Mouse (Mus musculus) neural tube, embryonic 15.5 days (tissue): ENCODE data around the gene Gstp2. TPM values are rescaled to one million over a fixed set of nuclear protein-coding genes. Genes with fewer than 3 reads are reported as not detected.
A peak's percentile ranks its signal among the peaks of the same experiment; 100 is the strongest.

Experiments
- ATAC-seq: fragments of 200-750 bp; cut with Nextera tagmentation; 2 replicates; pipeline ENCODE4 v1.8.0; 2017; ENCODE audit warnings: mild to moderate bottlenecking, moderate TSS enrichment, moderate library complexity; ENCODE audit not compliant: low FRiP score
- H3K27ac ChIP-seq: fragments of 300-500 bp; sonication (generic); replicated peaks from 2 replicates; pipeline ENCODE4 v1.5.1; 2015; ENCODE audit warnings: mild to moderate bottlenecking, inconsistent platforms
- H3K27me3 ChIP-seq: fragments of 300-500 bp; sonication (generic); replicated peaks from 2 replicates; pipeline ENCODE4 v1.6.1; 2015; ENCODE audit warnings: inconsistent platforms
- H3K36me3 ChIP-seq: fragments of 300-500 bp; sonication (generic); 2 replicates; pipeline ENCODE4 v1.6.1; 2015; ENCODE audit warnings: inconsistent platforms
- H3K4me1 ChIP-seq: fragments of 300-500 bp; sonication (generic); 2 replicates; pipeline ENCODE4 v1.6.1; 2015; ENCODE audit warnings: inconsistent platforms
- H3K4me2 ChIP-seq: fragments of 300-500 bp; sonication (generic); 2 replicates; pipeline ENCODE4 v1.6.1; 2015; ENCODE audit warnings: inconsistent platforms, mild to moderate bottlenecking, moderate library complexity
- H3K4me3 ChIP-seq: fragments of 300-500 bp; sonication (generic); replicated peaks from 2 replicates; pipeline ENCODE4 v1.5.1; 2015; ENCODE audit warnings: mild to moderate bottlenecking, inconsistent platforms
- H3K9ac ChIP-seq: fragments of 300-500 bp; sonication (generic); replicated peaks from 2 replicates; pipeline ENCODE4 v1.6.1; 2015; ENCODE audit warnings: mild to moderate bottlenecking, inconsistent platforms
- H3K9me3 ChIP-seq: fragments of 300-500 bp; sonication (generic); replicated peaks from 2 replicates; pipeline ENCODE4 v1.6.1; 2016; ENCODE audit warnings: inconsistent platforms
- WGBS: fragments of 180-500 bp; shearing (Covaris S2); methylation state at CpG from one replicate; pipeline ENCODE4 v1.1.7; 2015; ENCODE audit warnings: mixed read lengths; 5-methylcytosine and 5-hydroxymethylcytosine counted together
- polyA plus RNA-seq: library from polyadenylated mRNA; unstranded; fragments of >200 nt; fragmentation: Nextera tagmentation; extraction: Ambion mirVana; gene quantifications from 2 replicates; pipeline ENCODE4 v1.2.1, GENCODE M21; 2015

Gene Gstp2
- polyA plus RNA-seq, 1 experiment from 2014 or later: 7.6 TPM

- H3K4me2 ChIP-seq: no peak overlapping the region
- no peak overlapping the region for H3K9ac ChIP-seq
- H3K36me3 ChIP-seq: no peaks in the 10 kb centered on the region
- peak; percentile 84 for ATAC-seq
- 25% methylated on average over 18 of the region's 18 CpGs for WGBS
- H3K4me1 ChIP-seq: peaks cover 4% of the 10 kb centered on the region
- H3K4me3 ChIP-seq: no peak overlapping the region
- no peaks in the 10 kb centered on the region for H3K9me3 ChIP-seq
- no peaks in the 10 kb centered on the region for H3K27me3 ChIP-seq
- H3K27ac ChIP-seq: no peak overlapping the region
Measured at GRCm38 (mm10) chr19:4018743-4019583, 26.9 kb downstream of the Gstp2 start.

DNA sequence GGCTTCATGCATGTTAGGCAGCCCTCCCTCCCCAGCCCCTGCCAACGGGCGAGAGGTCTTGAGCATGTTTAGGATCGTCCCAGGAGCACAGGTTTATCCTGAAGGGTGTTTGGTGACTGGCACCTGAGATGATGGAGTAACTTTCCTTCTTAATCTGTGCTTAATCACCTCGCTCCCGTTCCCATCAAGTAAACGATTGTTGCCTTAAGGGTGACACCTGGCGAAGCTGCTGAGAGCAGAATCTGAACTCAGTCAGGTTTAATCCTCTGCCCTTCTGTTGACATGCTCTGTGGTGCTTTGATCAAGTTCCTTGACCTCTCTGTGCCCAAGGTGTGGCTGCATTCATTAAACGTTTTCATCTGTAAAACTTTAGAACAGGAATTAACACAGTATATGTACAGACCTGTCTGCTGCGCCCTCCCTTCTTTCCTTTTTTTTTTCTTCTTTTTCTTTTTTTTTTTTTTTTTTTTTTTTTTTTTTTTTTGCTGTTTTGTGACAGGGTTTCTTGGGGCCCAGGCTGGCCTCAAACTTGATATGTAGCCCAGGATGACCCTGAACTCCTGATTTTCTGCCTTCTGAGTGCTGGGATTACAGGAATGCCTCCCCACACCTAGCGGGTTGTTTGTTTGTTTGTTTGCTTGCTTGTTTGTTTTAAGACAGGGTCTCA, 27.8 kb downstream of the Gstp2 start:
- peaks cover 6% of the 10 kb centered on the region for H3K4me1 ChIP-seq
- no peaks in the 10 kb centered on the region for H3K9me3 ChIP-seq
- H3K9ac ChIP-seq: no peak overlapping the region
- H3K36me3 ChIP-seq: no peaks in the 10 kb centered on the region
- H3K4me3 ChIP-seq: no peak overlapping the region
- H3K27ac ChIP-seq: no peak overlapping the region
- ATAC-seq: no peak
- WGBS: 74% methylated on average over 10 of the region's 10 CpGs
- no peak overlapping the region for H3K4me2 ChIP-seq
- no peaks in the 10 kb centered on the region for H3K27me3 ChIP-seq

DNA sequence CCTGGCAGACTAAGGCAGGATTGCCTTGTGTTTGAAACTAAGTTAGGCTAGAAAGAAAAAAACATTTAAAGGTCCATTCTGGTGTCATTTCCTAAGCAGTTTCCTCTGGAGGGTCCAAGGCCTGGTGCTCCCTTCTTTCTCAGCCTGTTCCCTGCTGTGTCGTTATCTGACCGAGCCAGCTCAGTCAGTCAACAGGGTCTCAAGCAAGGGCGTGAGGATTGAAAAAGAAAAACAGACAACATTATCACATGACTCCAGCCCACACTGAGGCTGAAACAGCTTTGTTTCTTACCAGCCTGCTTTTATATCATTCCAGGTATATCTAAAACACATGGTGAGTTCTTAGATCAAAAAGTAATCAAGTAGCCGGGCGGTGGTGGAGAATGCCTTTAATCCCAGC, 30.2 kb downstream of the Gstp2 start:
- WGBS: 72% methylated on average over 5 of the region's 5 CpGs
- Histone ChIP-seq H3K36me3 (0 out of 2 replicates have a peak, but pooled peaks cover 4% of the 10 kb centered on the region), H3K4me3 (no peak overlapping the region), H3K27ac (no peak overlapping the region), H3K9ac (no peak overlapping the region), H3K4me1 (peaks cover 21% of the 10 kb centered on the region), H3K9me3 (no peaks in the 10 kb centered on the region), H3K4me2 (no peak overlapping the region), H3K27me3 (no peaks in the 10 kb centered on the region)
- no peak for ATAC-seq

GRCm38 (mm10) chr19:4014802-4015201, 31.0 kb downstream of the Gstp2 start:
- peaks cover 21% of the 10 kb centered on the region for H3K4me1 ChIP-seq
- no peak for ATAC-seq
- H3K9me3 ChIP-seq: no peaks in the 10 kb centered on the region
- H3K4me2 ChIP-seq: no peak overlapping the region
- no peak overlapping the region for H3K27ac ChIP-seq
- H3K4me3 ChIP-seq: no peak overlapping the region
- no peak overlapping the region for H3K9ac ChIP-seq
- no peaks in the 10 kb centered on the region for H3K27me3 ChIP-seq
- H3K36me3 ChIP-seq: peaks cover 8% of the 10 kb centered on the region; the same call in 1 of the 2 replicates

GRCm38 (mm10) chr19:4013066-4013465, 32.8 kb downstream of the Gstp2 start:
- peaks cover 18% of the 10 kb centered on the region for H3K4me1 ChIP-seq
- 27% methylated on average over 9 of the region's 9 CpGs for WGBS
- H3K4me3 ChIP-seq: peak overlapping the region; percentile 88
- H3K36me3 ChIP-seq: peaks cover 24% of the 10 kb centered on the region
- H3K4me2 ChIP-seq: peak overlapping the region; percentile 62
- H3K9me3 ChIP-seq: no peaks in the 10 kb centered on the region
- 0 out of 2 replicates have a peak overlapping the region, but pooled peaks have one; percentile 18 for H3K9ac ChIP-seq
- H3K27ac ChIP-seq: no peak overlapping the region
- no peaks in the 10 kb centered on the region for H3K27me3 ChIP-seq
- ATAC-seq: peak; percentile 48

DNA sequence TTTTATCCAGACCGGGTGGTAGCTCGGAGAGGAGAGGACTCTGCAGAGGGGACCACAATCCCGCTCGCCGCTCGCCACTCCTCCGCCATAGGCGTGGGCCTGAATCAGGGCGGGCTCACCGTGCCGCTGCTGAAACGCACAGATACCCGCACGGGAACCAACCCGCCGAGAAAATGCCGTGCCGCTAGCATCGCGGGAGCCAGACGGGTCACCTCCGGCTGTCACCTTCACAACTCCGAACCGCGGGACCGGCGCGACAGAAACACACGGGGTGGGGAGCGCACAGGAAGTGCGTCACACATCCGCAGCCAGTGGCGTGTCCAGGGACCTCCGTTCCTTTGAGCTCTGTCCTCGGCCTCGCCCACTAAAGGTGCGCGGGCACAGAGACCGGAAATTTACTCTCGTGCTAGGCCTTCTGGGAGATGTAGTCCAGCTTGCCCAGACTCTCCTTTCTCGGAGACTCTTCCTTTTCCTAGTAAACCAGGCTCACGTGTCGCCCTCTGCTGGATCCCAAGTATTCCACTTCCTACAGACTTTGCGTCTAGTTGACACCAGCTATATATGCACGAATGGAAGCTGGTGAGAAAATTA, 33.3 kb downstream of the Gstp2 start, which contains the start of gene Ndufv1:
Ndufv1 (minus strand) TSS at position 375 of the 591 bp plus-strand sequence.
- peak within 1 kb of the TSS; percentile 88 for H3K4me3 ChIP-seq
- WGBS: under 1% methylated on average over 45 of the region's 45 CpGs
- H3K36me3 ChIP-seq: peaks cover 29% of the 10 kb centered on the region
- ATAC-seq: peak; percentile 99
- H3K9ac ChIP-seq: peak within 1 kb of the TSS; percentile 77
- peak within 1 kb of the TSS; percentile 62 for H3K4me2 ChIP-seq
- no peaks in the 10 kb centered on the region for H3K9me3 ChIP-seq
- H3K27ac ChIP-seq: peak within 1 kb of the TSS; percentile 85
- peaks cover 18% of the 10 kb centered on the region for H3K4me1 ChIP-seq
- no peaks in the 10 kb centered on the region for H3K27me3 ChIP-seq

- WGBS: 97% methylated on average over 5 of the region's 5 CpGs
- ATAC-seq: no peak
Measured at GRCm38 (mm10) chr19:4011086-4011485, 34.7 kb downstream of the Gstp2 start.

GRCm38 (mm10) chr19:4005971-4006370, 39.9 kb downstream of the Gstp2 start:
- whole genome bisulfite sequencing: 94% methylated on average over 8 of the region's 8 CpGs
- no peak overlapping the region for H3K27ac ChIP-seq

More at GRCm38 (mm10) chr19:4011086-4011485, 34.7 kb downstream of the Gstp2 start:
- Histone ChIP-seq H3K4me3 (no peak overlapping the region), H3K4me2 (peak overlapping the region; percentile 62), H3K9me3 (no peaks in the 10 kb centered on the region), H3K36me3 (peaks cover 44% of the 10 kb centered on the region), H3K9ac (no peak overlapping the region), H3K27ac (no peak overlapping the region), H3K4me1 (peaks cover 18% of the 10 kb centered on the region), H3K27me3 (no peaks in the 10 kb centered on the region)

DNA sequence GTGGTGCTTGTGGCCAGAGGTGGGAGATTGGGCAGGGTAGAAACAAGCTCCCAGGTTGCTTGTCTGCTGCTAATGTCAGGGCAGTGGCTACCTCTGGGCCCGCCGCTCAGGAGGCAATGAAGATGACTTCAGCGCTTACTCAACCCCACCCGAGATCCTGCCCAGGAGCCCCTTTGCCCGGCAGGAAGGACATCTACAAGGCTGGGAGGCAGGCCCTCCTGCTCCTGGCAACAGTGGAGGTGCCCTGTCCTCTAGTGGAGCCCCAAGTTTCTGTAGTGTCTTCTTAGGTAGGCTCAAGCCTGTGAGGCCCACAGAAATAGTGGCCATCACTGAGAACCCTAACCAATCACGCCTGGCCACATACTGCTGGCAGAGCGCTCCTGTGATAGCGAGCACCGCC, 40.7 kb downstream of the Gstp2 start:
- Histone ChIP-seq H3K27me3 (no peaks in the 10 kb centered on the region), H3K4me3 (no peak overlapping the region), H3K9me3 (no peaks in the 10 kb centered on the region), H3K9ac (no peak overlapping the region), H3K4me2 (no peak overlapping the region), H3K27ac (no peak overlapping the region), H3K36me3 (peaks cover 44% of the 10 kb centered on the region), H3K4me1 (peaks cover 13% of the 10 kb centered on the region)
- WGBS: 89% methylated on average over 9 of the region's 9 CpGs
- no peak for ATAC-seq

More at GRCm38 (mm10) chr19:4005971-4006370, 39.9 kb downstream of the Gstp2 start:
- Histone ChIP-seq H3K4me3 (no peak overlapping the region), H3K36me3 (peaks cover 46% of the 10 kb centered on the region), H3K27me3 (no peaks in the 10 kb centered on the region), H3K9me3 (no peaks in the 10 kb centered on the region), H3K4me2 (no peak overlapping the region), H3K4me1 (peaks cover 13% of the 10 kb centered on the region), H3K9ac (no peak overlapping the region)
- no peak for ATAC-seq

- Histone ChIP-seq H3K9ac (no peak overlapping the region), H3K27me3 (no peaks in the 10 kb centered on the region), H3K36me3 (peaks cover 36% of the 10 kb centered on the region), H3K4me3 (no peak overlapping the region), H3K27ac (no peak overlapping the region), H3K9me3 (no peaks in the 10 kb centered on the region), H3K4me1 (peaks cover 20% of the 10 kb centered on the region), H3K4me2 (no peak overlapping the region)
- no peak for ATAC-seq
- 88% methylated on average over 15 of the region's 15 CpGs for WGBS
Measured at GRCm38 (mm10) chr19:4004331-4004730, 41.5 kb downstream of the Gstp2 start.

GRCm38 (mm10) chr19:4003641-4004040, 42.2 kb downstream of the Gstp2 start:
- no peak overlapping the region for H3K4me3 ChIP-seq
- 77% methylated on average over 12 of the region's 12 CpGs for WGBS
- no peak overlapping the region for H3K27ac ChIP-seq
- no peaks in the 10 kb centered on the region for H3K9me3 ChIP-seq
- no peak for ATAC-seq
- no peak overlapping the region for H3K4me2 ChIP-seq
- H3K4me1 ChIP-seq: peaks cover 22% of the 10 kb centered on the region
- no peak overlapping the region for H3K9ac ChIP-seq
- peaks cover 30% of the 10 kb centered on the region for H3K36me3 ChIP-seq
- no peaks in the 10 kb centered on the region for H3K27me3 ChIP-seq
